Comparison of ENCODE assay signal across 8 mouse cellular contexts in genomic region chrX:144403526-144403925, GRCm38 (mm10). TPM values are rescaled to one million over a fixed set of nuclear protein-coding genes. Genes with fewer than 3 reads are reported as not detected.
DNase-seq lines count a peak whose midpoint lies in the region; ATAC-seq and TF ChIP-seq lines count a peak whose summit lies in the region.
"Had no signal": no experiment of that assay in that cellular context is flagged by ENCODE, and none has a peak within 500 bp of the region (broad histone marks: within the 10 kb centered on the region; RNA-seq: fewer than 3 reads in every experiment).

No protein-coding gene starts in this region.

- no peak overlapping the region for H3K27ac ChIP-seq in MEL (ENCODE audit: control insufficient read depth, low read depth, low read length)
- H3K27ac ChIP-seq in embryonic facial prominence, embryonic 14.5 days (replicated peaks; ENCODE audit: low read depth, low read length), result no peak overlapping the region
- H3K27ac ChIP-seq in hindbrain, embryonic 10.5 days, result no peak overlapping the region
- no peak overlapping the region for H3K27ac ChIP-seq in midbrain, embryonic 16.5 days (ENCODE audit: low read length)
- no peak overlapping the region for H3K27ac ChIP-seq in spleen, adult 2 months (ENCODE audit: insufficient read depth, low read length)

- H3K36me3 ChIP-seq in MEL (ENCODE audit: control insufficient read depth in 1 of 2, insufficient read depth in 2 of 2, low read length in 2 of 2), result no peaks in the 10 kb centered on the region
- H3K36me3 ChIP-seq in embryonic facial prominence, embryonic 14.5 days (ENCODE audit: control insufficient read depth, insufficient read depth, low read length), result no peaks in the 10 kb centered on the region
- H3K36me3 ChIP-seq in hindbrain, embryonic 10.5 days, result no peaks in the 10 kb centered on the region
- H3K36me3 ChIP-seq in midbrain, embryonic 16.5 days (ENCODE audit: control insufficient read depth, insufficient read depth, low read length), result no peaks in the 10 kb centered on the region
- H3K36me3 ChIP-seq in spleen, adult 2 months (ENCODE audit: control insufficient read depth, insufficient read depth, low read length), result no peaks in the 10 kb centered on the region

- WGBS in embryonic facial prominence, embryonic 14.5 days, result 30% methylated on average over 7 of the region's 7 CpGs
- WGBS in hindbrain, embryonic 10.5 days, result 37% methylated on average over 7 of the region's 7 CpGs
- WGBS in midbrain, embryonic 16.5 days, result 33% methylated on average over 7 of the region's 7 CpGs
- WGBS in spleen, adult 2 months, result 38% methylated on average over 7 of the region's 7 CpGs

- TF ChIP-seq RAD21 in MEL (IDR thresholded peaks at IDR 0.05; ENCODE audit: low read depth, low read length), result peak; percentile 79

- H3K9ac ChIP-seq in MEL (ENCODE audit: control insufficient read depth, low read depth, low read length, poor library complexity, severe bottlenecking), result no peak overlapping the region
- no peak overlapping the region for H3K9ac ChIP-seq in embryonic facial prominence, embryonic 14.5 days (ENCODE audit: low read depth, low read length)
- no peak overlapping the region for H3K9ac ChIP-seq in midbrain, embryonic 16.5 days (ENCODE audit: low read depth, low read length)

- H3K27me3 ChIP-seq in MEL (ENCODE audit: control insufficient read depth in 1 of 2, insufficient read depth in 2 of 2, low read length in 2 of 2), result no peaks in the 10 kb centered on the region
- H3K27me3 ChIP-seq in embryonic facial prominence, embryonic 14.5 days (replicated peaks; ENCODE audit: control insufficient read depth, insufficient read depth, low read length), result peaks cover 10% of the 10 kb centered on the region; the same call in 1 of the 2 replicates
- no peaks in the 10 kb centered on the region for H3K27me3 ChIP-seq in hindbrain, embryonic 10.5 days (ENCODE audit: insufficient read depth, poor library complexity, severe bottlenecking)
- H3K27me3 ChIP-seq in midbrain, embryonic 16.5 days (ENCODE audit: control insufficient read depth, insufficient read depth, low read depth, low read length), result no peaks in the 10 kb centered on the region
- H3K27me3 ChIP-seq in spleen, adult 2 months (ENCODE audit: control insufficient read depth, insufficient read depth, low read length), result no peaks in the 10 kb centered on the region

- H3K9me3 ChIP-seq in MEL (replicated peaks; ENCODE audit: insufficient read depth, low read length), result no peaks in the 10 kb centered on the region
- H3K9me3 ChIP-seq in embryonic facial prominence, embryonic 14.5 days (ENCODE audit: control insufficient read depth, low read length), result no peaks in the 10 kb centered on the region
- no peaks in the 10 kb centered on the region for H3K9me3 ChIP-seq in hindbrain, embryonic 10.5 days
- H3K9me3 ChIP-seq in midbrain, embryonic 16.5 days (replicated peaks; ENCODE audit: control insufficient read depth, low read length, poor library complexity, severe bottlenecking), result no peaks in the 10 kb centered on the region

- H3K4me2 ChIP-seq in embryonic facial prominence, embryonic 14.5 days (ENCODE audit: low read depth, low read length), result no peak overlapping the region
- H3K4me2 ChIP-seq in midbrain, embryonic 16.5 days (ENCODE audit: low read length), result no peak overlapping the region

- no peak for TF ChIP-seq EP300 in MEL (IDR thresholded peaks at IDR 0.05; ENCODE audit: low read depth in 1 of 2, low read length in 2 of 2)

- H3K4me3 ChIP-seq in MEL (ENCODE audit: control insufficient read depth in 1 of 2, insufficient read depth in 1 of 2, low read depth in 2 of 2, low read length in 2 of 2), result peak overlapping the region; percentile 30 to 48; a peak in 2 of 4 replicates
- no peak overlapping the region for H3K4me3 ChIP-seq in embryonic facial prominence, embryonic 14.5 days (ENCODE audit: low read depth, low read length)
- no peak overlapping the region for H3K4me3 ChIP-seq in hindbrain, embryonic 10.5 days
- no peak overlapping the region for H3K4me3 ChIP-seq in midbrain, embryonic 16.5 days (ENCODE audit: low read depth, low read length)
- H3K4me3 ChIP-seq in spleen, adult 2 months (ENCODE audit: extremely low read depth, insufficient read depth, insufficient read length), result no peak overlapping the region

- ATAC-seq in embryonic facial prominence, embryonic 14.5 days (ENCODE audit: low read depth), result 0 out of 2 replicates have a peak, but pooled peaks have one; percentile 60
- ATAC-seq in midbrain, embryonic 16.5 days, result peak; percentile 86

- TF ChIP-seq CTCF in MEL (IDR thresholded peaks at IDR 0.05 in 2 of 3, conservative IDR thresholded peaks at IDR 0.05 in 1 of 3; ENCODE audit: control insufficient read depth in 1 of 3, insufficient read depth in 1 of 3, low read depth in 2 of 3, low read length in 3 of 3, poor library complexity in 1 of 3, severe bottlenecking in 1 of 3), result peak; percentile 81 to 88 (median 85)
- peak; percentile 41; the same call in 1 of the 2 replicates for TF ChIP-seq CTCF in spleen, adult 2 months (IDR thresholded peaks at IDR 0.05; ENCODE audit: extremely low read depth, insufficient read depth, insufficient read length, insufficient replicate concordance)

- no peak for TF ChIP-seq POLR2A in MEL (IDR thresholded peaks at IDR 0.05; ENCODE audit: control insufficient read depth in 1 of 2, insufficient read depth in 1 of 2, low read depth in 1 of 2, low read length in 2 of 2, poor library complexity in 1 of 2)
- TF ChIP-seq POLR2A in spleen, adult 2 months (IDR thresholded peaks at IDR 0.05; ENCODE audit: low read depth, low read length), result no peak

- peak; percentile 76 for DNase-seq in MEL (ENCODE audit: low read depth, low spot score)
- DNase-seq in adrenal gland, postnatal 36 days, result peak; percentile 47 to 60
- peak; percentile 36 for DNase-seq in embryonic facial prominence, embryonic 14.5 days (ENCODE audit: low spot score)
- peak; percentile 44 for DNase-seq in hindbrain, embryonic 10.5 days (ENCODE audit: low spot score)
- peak; percentile 18 to 44 for DNase-seq in left cerebral cortex, postnatal 14 days (ENCODE audit: low spot score in 2 of 2)
- peak in 1 of 2 experiments; percentile 18 for DNase-seq in spleen, adult 2 months (ENCODE audit: low read depth in 1 of 2, low spot score in 2 of 2)

- peaks cover 0 to 2% of the 10 kb centered on the region in 2 experiments; a peak in 1 of 4 replicates for H3K4me1 ChIP-seq in MEL (ENCODE audit: control insufficient read depth in 1 of 2, insufficient read depth in 2 of 2, low read length in 2 of 2)
- H3K4me1 ChIP-seq in embryonic facial prominence, embryonic 14.5 days (ENCODE audit: control insufficient read depth, insufficient read depth, low read length), result no peaks in the 10 kb centered on the region
- H3K4me1 ChIP-seq in hindbrain, embryonic 10.5 days (replicated peaks), result no peaks in the 10 kb centered on the region
- H3K4me1 ChIP-seq in midbrain, embryonic 16.5 days (ENCODE audit: control insufficient read depth, insufficient read depth, low read length), result no peaks in the 10 kb centered on the region
- H3K4me1 ChIP-seq in spleen, adult 2 months (ENCODE audit: control insufficient read depth, insufficient read depth, insufficient read length), result no peaks in the 10 kb centered on the region

- intact Hi-C loops in left cerebral cortex, postnatal 14 days (cut with DNase I), result loop anchor here (10.0 kb wide), 1 partner anchor 991 kb away; no protein-coding TSS in a partner anchor

- no peaks in the 10 kb centered on the region for H3K79me2 ChIP-seq in MEL (ENCODE audit: control insufficient read depth, insufficient read depth, low read length, poor library complexity)

TF ChIP-seq in MEL, 35 proteins besides CTCF, POLR2A, EP300 and RAD21:
- TF ChIP-seq BHLHE40 (IDR thresholded peaks at IDR 0.05; ENCODE audit: borderline replicate concordance, low read depth, low read length) (no peak), MAZ (IDR thresholded peaks at IDR 0.05; ENCODE audit: low read depth, low read length) (no peak), CHD2 (IDR thresholded peaks at IDR 0.05; ENCODE audit: low read length) (no peak), POLR2AphosphoS5 (IDR thresholded peaks at IDR 0.05; ENCODE audit: borderline replicate concordance, low read depth, low read length) (no peak), SMC3 (IDR thresholded peaks at IDR 0.05; ENCODE audit: low read depth, low read length) (peak; percentile 90), SIN3A (IDR thresholded peaks at IDR 0.05; ENCODE audit: low read length) (no peak), ZC3H11A (IDR thresholded peaks at IDR 0.05; ENCODE audit: low read depth, low read length) (peak; percentile 67), ZKSCAN1 (IDR thresholded peaks at IDR 0.05; ENCODE audit: low read depth, low read length) (no peak), ETS1 (IDR thresholded peaks at IDR 0.05; ENCODE audit: low read depth, low read length) (no peak), MAX (IDR thresholded peaks at IDR 0.05; ENCODE audit: low read length) (no peak), NELFE (IDR thresholded peaks at IDR 0.05; ENCODE audit: low read depth, low read length) (no peak), E2F4 (IDR thresholded peaks at IDR 0.05; ENCODE audit: borderline replicate concordance, low read depth, low read length) (no peak), ELF1 (IDR thresholded peaks at IDR 0.05; ENCODE audit: low read depth, low read length) (no peak), GATA1 (IDR thresholded peaks at IDR 0.05; ENCODE audit: low read depth, low read length) (no peak), TAL1 (IDR thresholded peaks at IDR 0.05; ENCODE audit: low read length) (no peak)

RNA-seq across cellular contexts. Expression of gene Trpc5os, which starts 52.9 kb away (rescaled TPM):
- not detected in 2 replicates for total RNA-seq in MEL (2012; rRNA removed)
- not detected for polyA plus RNA-seq in MEL (2012; ENCODE audit: insufficient read depth in 1 of 2, insufficient read length in 2 of 2, low read depth in 1 of 2, low replicate concordance in 2 of 2, missing spikeins in 1 of 2)
- total RNA-seq in adrenal gland, postnatal 36 days (2021), result not detected
- 0.14 TPM in 1 of 2 replicates, not detected in the other for polyA plus RNA-seq in embryonic facial prominence, embryonic 14.5 days (2014; fragmentation: Nextera tagmentation; extraction: Ambion mirVana)
- 0.04 TPM in 1 of 2 replicates, not detected in the other for polyA plus RNA-seq in hindbrain, embryonic 10.5 days (2016; fragmentation: Nextera tagmentation; extraction: Ambion mirVana)
- total RNA-seq in left cerebral cortex, postnatal 14 days (2021), result not detected
- polyA plus RNA-seq in midbrain, embryonic 16.5 days (2015; fragmentation: Nextera tagmentation; extraction: Ambion mirVana), result 0.06 TPM in 1 of 2 replicates, not detected in the other
- polyA plus RNA-seq in spleen, adult 2 months (2012; rRNA removed), result not detected in 2 replicates
- total RNA-seq: layer of hippocampus, adult 8-10 months had no signal

Comparison
In these comparisons a context has a peak if more than half of its experiments do, and no peak if none do; other contexts are left out.
1. H3K4me3 ChIP-seq: peak in MEL (2 of 2); none in embryonic facial prominence, embryonic 14.5 days (single experiment), hindbrain, embryonic 10.5 days (single experiment), midbrain, embryonic 16.5 days (single experiment) and spleen, adult 2 months (single experiment).